Mouse (Mus musculus) layer of hippocampus, adult 9-11 months (tissue): ENCODE results near the gene Rabep1.
"Not testable (repeated sequence)": the region's sequence is repeated elsewhere in the genome, so short reads cannot be mapped to it uniquely, and the experiment has no call there.

Experiments
- DNase-seq: peaks from one replicate; pipeline ENCODE4 v3.0.0; 2022

Gene Rabep1

DNA sequence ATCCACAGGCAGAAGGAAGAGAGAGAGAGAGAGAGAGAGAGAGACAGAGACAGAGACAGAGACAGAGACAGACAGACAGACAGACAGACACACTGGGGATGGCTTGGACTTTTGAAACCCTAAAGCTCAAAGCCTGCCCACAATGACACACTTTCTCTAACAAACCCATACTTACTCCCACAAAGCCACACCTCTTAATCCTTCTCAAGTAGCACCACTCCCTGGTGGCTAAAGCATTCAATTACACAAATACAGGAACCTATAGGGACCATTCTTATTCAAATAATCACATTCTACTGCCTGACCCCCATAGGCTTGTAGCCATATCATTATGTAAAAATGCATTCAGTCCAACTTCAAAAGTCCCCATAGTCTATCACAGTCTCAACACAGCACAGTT is 11.2 kb upstream of the Rabep1 start:
- no peak for DNase-seq

DNA sequence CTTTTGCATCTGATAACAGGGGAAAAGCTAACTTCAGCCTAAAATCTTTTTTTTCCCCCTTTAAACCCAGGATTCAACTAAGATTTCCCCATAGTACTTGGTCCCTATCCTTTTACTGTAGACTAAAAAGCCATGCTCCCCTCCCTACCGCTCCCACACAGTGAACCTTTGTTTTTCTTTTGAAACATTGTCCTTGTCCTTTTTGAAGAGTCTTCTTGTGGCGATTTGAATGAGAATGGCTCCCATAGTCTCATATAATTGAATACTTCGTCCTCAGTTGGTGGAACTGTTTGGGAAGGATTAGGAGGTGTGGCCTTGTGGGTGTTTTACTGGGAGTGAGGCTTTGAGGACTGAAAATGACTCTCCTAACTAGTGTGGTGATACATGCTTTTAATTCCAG is 10.7 kb upstream of the Rabep1 start:
- DNase-seq, result no peak

- no peak for DNase-seq
Observed at GRCm38 (mm10) chr11:70835381-70835831, 9.2 kb upstream of the Rabep1 start.

GRCm38 (mm10) chr11:70837031-70837430 is 7.5 kb upstream of the Rabep1 start:
- no peak for DNase-seq

DNA sequence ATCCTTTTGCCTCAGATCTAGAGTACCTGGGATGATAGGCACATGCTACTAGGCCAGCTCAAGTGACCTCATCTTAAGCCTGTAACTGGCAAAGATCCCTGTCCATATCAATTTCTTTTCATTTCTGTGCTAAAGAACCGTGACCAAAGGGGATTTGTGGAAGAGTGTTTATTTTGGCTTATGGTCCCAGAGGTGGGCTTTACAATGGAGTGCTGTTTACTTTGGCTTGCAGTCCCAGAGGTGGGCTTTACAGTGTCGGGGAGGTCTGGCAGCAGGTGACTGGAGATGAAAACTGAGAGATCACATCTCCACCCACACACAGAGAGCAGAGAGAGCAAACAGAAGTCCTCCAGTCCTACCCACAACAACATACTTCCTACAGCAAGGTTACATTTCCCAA is 6.0 kb upstream of the Rabep1 start:
- no peak for DNase-seq

DNA sequence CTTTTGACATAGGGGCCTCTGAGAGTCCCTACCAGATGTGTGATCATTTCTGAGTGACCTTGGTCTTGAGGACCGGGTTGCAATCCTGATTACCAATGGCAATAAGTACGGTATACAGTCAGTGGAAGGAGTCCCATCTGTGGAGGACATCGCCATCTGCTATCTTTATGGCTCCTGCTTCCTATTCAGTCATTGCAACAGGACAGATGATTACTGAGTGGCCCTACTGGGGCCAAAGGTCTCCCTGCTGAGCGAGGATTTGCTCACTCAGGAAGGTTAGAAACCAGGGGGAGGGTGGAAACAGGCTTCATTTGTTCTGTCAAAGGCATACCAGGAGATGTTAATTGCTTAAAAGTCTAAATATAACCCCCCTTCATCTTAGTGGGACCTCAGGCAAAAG is 1.6 kb upstream of the Rabep1 start:
- DNase-seq, result no peak

DNA sequence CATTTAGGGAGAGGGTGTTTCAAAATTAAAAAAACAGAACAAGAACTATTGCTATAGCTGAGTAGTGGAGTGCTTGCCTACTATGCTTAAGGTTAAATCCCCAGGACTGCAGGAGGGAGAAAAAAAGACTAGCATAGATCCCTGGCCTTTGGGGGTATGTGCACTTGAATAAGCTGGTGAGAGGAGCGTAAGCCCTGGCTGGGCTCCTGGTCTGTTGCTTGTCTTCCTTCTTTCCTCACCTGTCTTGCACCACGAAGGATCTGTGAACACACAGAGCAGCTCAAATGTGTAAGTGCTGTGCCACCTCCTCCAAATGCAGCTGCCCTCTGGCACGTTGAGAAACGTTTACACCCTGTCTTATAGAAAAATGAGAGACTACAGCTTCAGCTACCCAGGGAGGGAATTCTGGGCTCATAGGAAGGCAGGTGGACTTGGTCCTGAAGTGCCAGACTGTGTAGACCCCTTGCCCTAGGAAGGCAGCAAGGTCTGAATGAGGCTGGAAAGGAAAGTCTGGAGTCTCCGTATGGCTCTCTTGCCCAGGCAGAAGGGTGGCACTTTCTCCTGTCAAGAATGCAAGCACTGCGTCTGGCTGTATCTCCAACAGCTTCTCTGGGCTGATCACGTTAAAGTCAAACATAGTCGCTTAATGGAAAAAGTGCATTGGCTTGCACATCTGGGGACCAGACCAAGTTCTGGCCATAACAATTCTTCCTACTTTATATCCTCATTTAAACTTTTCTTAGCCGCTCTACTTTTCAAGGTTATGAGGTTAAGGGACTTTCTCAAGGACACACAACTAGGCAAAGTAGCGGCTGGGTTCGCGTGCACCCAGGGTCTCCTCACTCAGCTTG is 652 bp upstream of the Rabep1 start:
- no peak for DNase-seq

GRCm38 (mm10) chr11:70845457-70845978 is 940 bp downstream of the Rabep1 start:
- no peak for DNase-seq

DNA sequence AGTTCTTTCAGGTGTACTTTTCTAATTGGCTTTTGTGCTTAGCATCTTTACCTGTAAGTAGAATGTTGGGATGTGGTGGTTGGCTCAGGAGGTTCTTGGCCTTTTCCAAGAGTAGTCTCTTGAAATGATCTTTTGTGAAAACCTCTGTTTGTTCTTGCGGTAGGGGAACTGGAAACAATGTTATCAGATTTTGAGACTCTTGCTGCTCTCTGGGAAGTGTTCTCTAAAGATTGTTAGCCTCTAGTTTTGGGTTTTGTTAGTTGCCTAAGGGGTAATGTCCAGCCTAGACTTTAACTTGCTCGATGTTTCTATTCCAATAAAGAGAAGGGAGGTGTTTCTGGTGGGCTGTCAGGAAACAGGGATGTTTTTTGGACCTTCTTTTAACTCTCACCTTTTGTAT is 1.5 kb downstream of the Rabep1 start:
- DNase-seq, result no peak

DNA sequence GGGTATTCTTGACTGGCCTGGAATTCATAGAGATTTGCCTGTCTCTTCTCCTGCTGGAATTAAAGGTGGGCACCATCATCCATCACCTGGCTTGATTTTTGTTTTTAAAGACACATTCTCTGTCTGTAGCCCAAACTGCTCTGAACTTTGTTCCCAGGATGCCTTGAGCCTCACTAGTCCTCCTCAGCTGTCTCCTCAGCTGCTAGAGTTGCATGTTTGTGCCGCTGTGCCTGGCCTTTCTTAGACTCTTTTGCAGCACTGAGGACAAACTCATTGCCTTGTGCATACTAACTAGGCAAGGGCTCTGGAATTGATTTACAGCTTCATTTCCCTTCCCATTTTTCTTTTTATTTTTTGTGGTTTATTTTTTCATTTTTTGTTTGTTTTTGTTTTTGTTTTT is 15.8 kb downstream of the Rabep1 start:
- no peak for DNase-seq

- not testable (repeated sequence) for DNase-seq
Observed at GRCm38 (mm10) chr11:70863204-70863603, 18.6 kb downstream of the Rabep1 start.

- DNase-seq, result no peak
Observed at GRCm38 (mm10) chr11:70865223-70865622, 20.6 kb downstream of the Rabep1 start.

- no peak for DNase-seq
Observed at GRCm38 (mm10) chr11:70869263-70869662, 24.7 kb downstream of the Rabep1 start.

- DNase-seq, result no peak
Observed at GRCm38 (mm10) chr11:70869811-70870210, 25.2 kb downstream of the Rabep1 start.

GRCm38 (mm10) chr11:70870407-70870806 is 25.8 kb downstream of the Rabep1 start:
- DNase-seq, result peak; percentile 52

- DNase-seq, result no peak
Observed at GRCm38 (mm10) chr11:70871110-70871509, 26.5 kb downstream of the Rabep1 start.

GRCm38 (mm10) chr11:70871766-70872330 is 27.3 kb downstream of the Rabep1 start:
- DNase-seq, result no peak

GRCm38 (mm10) chr11:70873846-70874613 is 29.5 kb downstream of the Rabep1 start:
- DNase-seq, result no peak

DNA sequence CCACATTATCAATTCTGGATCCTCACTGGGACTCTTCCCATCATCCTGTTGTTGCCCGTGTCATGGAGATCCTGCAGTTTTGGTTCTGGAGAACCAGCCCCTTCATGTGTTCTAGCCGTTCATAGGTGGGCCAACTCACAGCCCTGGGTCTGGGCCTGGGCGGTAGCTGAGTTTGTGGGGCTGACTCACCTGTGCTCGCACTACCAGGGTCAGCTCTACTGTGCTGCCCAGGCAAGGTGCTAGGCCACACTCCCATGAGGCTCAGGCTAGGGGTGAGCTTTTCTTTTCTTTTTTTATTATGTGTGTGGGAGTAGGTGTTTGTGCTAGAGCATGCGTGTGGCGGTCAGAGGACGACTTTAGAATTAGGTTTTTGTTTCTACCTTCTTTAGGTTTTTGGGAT is 33.1 kb downstream of the Rabep1 start:
- DNase-seq, result no peak

GRCm38 (mm10) chr11:70882905-70883430 is 38.4 kb downstream of the Rabep1 start:
- no peak for DNase-seq

- DNase-seq, result no peak
Observed at GRCm38 (mm10) chr11:70890643-70891042, 46.1 kb downstream of the Rabep1 start.

DNA sequence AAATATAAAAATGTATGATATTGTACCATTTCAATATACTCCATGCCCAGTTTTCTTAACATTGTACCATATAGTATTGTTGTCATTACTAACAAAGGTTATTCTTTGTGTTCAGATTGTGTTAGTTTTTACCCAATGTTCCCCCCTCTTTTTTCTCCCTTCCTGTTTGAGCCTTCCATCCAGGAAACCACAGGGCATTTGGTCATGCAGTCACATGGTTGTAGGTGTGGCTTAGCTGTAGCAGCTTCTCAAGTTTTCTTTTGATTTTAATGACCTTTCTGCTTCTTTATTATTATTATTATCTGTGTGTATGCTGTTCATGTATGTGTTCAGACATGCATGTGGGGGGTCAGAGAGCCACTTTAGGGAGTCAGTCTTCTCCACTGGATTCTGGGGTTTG is 47.0 kb downstream of the Rabep1 start:
- DNase-seq, result no peak

GRCm38 (mm10) chr11:70897680-70898079 is 53.1 kb downstream of the Rabep1 start:
- DNase-seq, result peak; percentile 14
